In the genomic region with DNA sequence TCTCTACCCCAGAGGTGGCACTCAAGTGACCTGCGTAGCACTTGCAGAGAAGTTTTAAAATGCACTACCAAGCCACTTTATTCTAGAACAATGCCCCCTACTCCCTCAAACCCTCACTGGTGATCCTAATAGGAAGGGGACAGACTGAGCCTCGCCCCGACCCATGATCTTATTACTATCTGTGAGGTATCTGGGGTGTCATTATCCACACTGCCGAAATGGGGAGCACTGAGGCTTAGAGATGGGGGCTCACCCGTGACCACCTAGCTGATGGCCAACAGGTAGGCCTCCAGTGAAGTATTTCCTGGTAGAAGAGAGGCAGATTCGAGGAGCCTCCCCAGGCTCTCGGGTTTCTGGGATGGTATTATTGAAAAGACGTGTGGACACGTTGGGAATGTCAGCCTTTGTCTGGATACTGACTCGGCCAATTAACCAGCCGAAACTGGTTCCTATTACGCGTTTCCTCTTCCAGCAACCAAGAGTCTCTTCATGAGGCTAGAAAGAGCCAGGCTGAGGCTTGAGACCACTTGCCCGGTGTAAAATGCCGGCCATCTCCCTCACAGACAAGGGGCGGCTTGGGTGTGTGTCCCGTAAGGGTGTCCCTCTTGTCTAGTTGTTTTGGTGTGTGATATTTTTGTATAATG, we compare ENCODE assay signal across 13 mouse cellular contexts. TPM values are rescaled to one million over a fixed set of nuclear protein-coding genes. Genes with fewer than 3 reads are reported as not detected.
DNase-seq lines count a peak whose midpoint lies in the region; ATAC-seq and TF ChIP-seq lines count a peak whose summit lies in the region.
"Had no signal": no experiment of that assay in that cellular context is flagged by ENCODE, and none has a peak within 500 bp of the region (broad histone marks: within the 10 kb centered on the region; RNA-seq: fewer than 3 reads in every experiment).

No protein-coding gene starts in this region.

- WGBS in forebrain, embryonic 10.5 days, result 84% methylated on average over 17 of the region's 17 CpGs
- WGBS in forebrain, embryonic 14.5 days, result 79% methylated on average over 17 of the region's 17 CpGs
- 84% methylated on average over 17 of the region's 17 CpGs for WGBS in lung, embryonic 14.5 days
- WGBS in macrophage (ENCODE audit: missing documents), result 35% methylated on average over 17 of the region's 17 CpGs

- no peak for DNase-seq in forebrain, embryonic 10.5 days (ENCODE audit: extremely low spot score, low spot score)
- no peak for DNase-seq in forebrain, embryonic 14.5 days (ENCODE audit: low spot score)
- no peak for DNase-seq in lung, embryonic 14.5 days
- no peak for DNase-seq in lung, postnatal 36 days
- DNase-seq in left cerebral cortex, adult 9 months (ENCODE audit: low spot score in 2 of 2), result no peak
- DNase-seq: gastrocnemius, postnatal 10 days; kidney, adult 8-10 months; lung, postnatal 4 days; right cerebral cortex, postnatal 14 days had no signal

- no peaks in the 10 kb centered on the region; the same call in 1 of the 2 replicates for H3K36me3 ChIP-seq in forebrain, embryonic 10.5 days (replicated peaks)
- no peaks in the 10 kb centered on the region for H3K36me3 ChIP-seq in forebrain, embryonic 14.5 days (ENCODE audit: control insufficient read depth, insufficient read depth, low read length)
- no peaks in the 10 kb centered on the region for H3K36me3 ChIP-seq in lung, embryonic 14.5 days (ENCODE audit: insufficient read depth)
- H3K36me3 ChIP-seq in macrophage (ENCODE audit: inconsistent target), result peaks cover 5% of the 10 kb centered on the region; the same call in 1 of the 2 replicates
- H3K36me3 ChIP-seq: limb, embryonic 12.5 days had no signal

- no peak overlapping the region for H3K9ac ChIP-seq in forebrain, embryonic 14.5 days (ENCODE audit: low read length)
- H3K9ac ChIP-seq in lung, embryonic 14.5 days, result no peak overlapping the region
- H3K9ac ChIP-seq: limb, embryonic 12.5 days had no signal

- H3K4me2 ChIP-seq in forebrain, embryonic 14.5 days (ENCODE audit: low read length), result no peak overlapping the region
- H3K4me2 ChIP-seq in lung, embryonic 14.5 days, result peak overlapping the region; percentile 88

- peak overlapping the region; percentile 73; the same call in 1 of the 2 replicates for H3K4me3 ChIP-seq in forebrain, embryonic 10.5 days
- no peak overlapping the region for H3K4me3 ChIP-seq in forebrain, embryonic 14.5 days (ENCODE audit: low read depth, low read length)
- H3K4me3 ChIP-seq in lung, embryonic 14.5 days (ENCODE audit: low read depth, low read length), result peak overlapping the region; percentile 78; the same call in 1 of the 2 replicates
- H3K4me3 ChIP-seq in macrophage (ENCODE audit: inconsistent target), result peak overlapping the region; percentile 90
- H3K4me3 ChIP-seq: limb, embryonic 12.5 days had no signal

- ATAC-seq in forebrain, embryonic 14.5 days, result no peak
- ATAC-seq in lung, embryonic 14.5 days (ENCODE audit: insufficient read depth), result no peak
- ATAC-seq in granulocyte monocyte progenitor cell, adult 5-6 weeks (replicated peaks; ENCODE audit: poor library complexity, severe bottlenecking), result 0 out of 2 replicates have a peak, but pooled peaks have one; percentile 13
- ATAC-seq in erythroid progenitor cell, adult 5-6 weeks (replicated peaks; ENCODE audit: low FRiP score, poor library complexity, severe bottlenecking), result no peak

- H3K79me2 ChIP-seq in macrophage (ENCODE audit: inconsistent target), result peaks cover 65% of the 10 kb centered on the region

- H3K27me3 ChIP-seq in forebrain, embryonic 10.5 days (ENCODE audit: poor library complexity, severe bottlenecking), result peaks cover 50% of the 10 kb centered on the region
- H3K27me3 ChIP-seq in forebrain, embryonic 14.5 days (replicated peaks; ENCODE audit: control insufficient read depth, insufficient read depth, low read length), result no peaks in the 10 kb centered on the region; the same call in 1 of the 2 replicates
- 0 out of 2 replicates have a peak, but pooled peaks cover 3% of the 10 kb centered on the region for H3K27me3 ChIP-seq in lung, embryonic 14.5 days (ENCODE audit: insufficient read depth, low read length)

- no peaks in the 10 kb centered on the region; the same call in 1 of the 2 replicates for H3K9me3 ChIP-seq in forebrain, embryonic 10.5 days
- H3K9me3 ChIP-seq in forebrain, embryonic 14.5 days (replicated peaks; ENCODE audit: control insufficient read depth, low read length), result no peaks in the 10 kb centered on the region
- no peaks in the 10 kb centered on the region for H3K9me3 ChIP-seq in lung, embryonic 14.5 days (ENCODE audit: low read depth, low read length)
- H3K9me3 ChIP-seq: limb, embryonic 12.5 days had no signal

- no peak for TF ChIP-seq CTCF in lung, embryonic 14.5 days (IDR thresholded peaks at IDR 0.05; ENCODE audit: low read depth)

- peak overlapping the region; percentile 51; the same call in 1 of the 2 replicates for H3K27ac ChIP-seq in forebrain, embryonic 10.5 days
- H3K27ac ChIP-seq in forebrain, embryonic 14.5 days (ENCODE audit: low read depth, low read length), result no peak overlapping the region
- no peak overlapping the region for H3K27ac ChIP-seq in lung, embryonic 14.5 days (ENCODE audit: low read depth)
- H3K27ac ChIP-seq in macrophage, result peak overlapping the region; percentile 94
- H3K27ac ChIP-seq: limb, embryonic 12.5 days had no signal

- peaks cover 35% of the 10 kb centered on the region for H3K4me1 ChIP-seq in forebrain, embryonic 10.5 days
- H3K4me1 ChIP-seq in forebrain, embryonic 14.5 days (ENCODE audit: control insufficient read depth, insufficient read depth, low read length), result peaks cover 10% of the 10 kb centered on the region
- H3K4me1 ChIP-seq in lung, embryonic 14.5 days (ENCODE audit: insufficient read depth), result peaks cover 8% of the 10 kb centered on the region

RNA-seq across cellular contexts. Expression of gene Creg1, which starts 2.2 kb away (rescaled TPM):
- polyA plus RNA-seq in forebrain, embryonic 10.5 days (2016; fragmentation: Nextera tagmentation; extraction: Ambion mirVana), result 33.7 and 34.3 TPM in 2 replicates
- polyA plus RNA-seq in forebrain, embryonic 14.5 days (2014; fragmentation: Nextera tagmentation; extraction: Ambion mirVana), result 26.0 and 28.8 TPM in 2 replicates
- 54.3 and 58.3 TPM in 2 replicates for polyA plus RNA-seq in lung, embryonic 14.5 days (2014; fragmentation: Nextera tagmentation; extraction: Ambion mirVana)
- total RNA-seq in granulocyte monocyte progenitor cell, adult 5-6 weeks (2014; fragmentation: Nextera tagmentation), result 133 and 240 TPM in 2 replicates
- 110 and 206 TPM in 2 replicates for total RNA-seq in granulocyte monocyte progenitor cell, adult 5-6 weeks (2017)
- total RNA-seq in macrophage (2018; cell fraction: chromatin; rRNA removed), result 100 to 1,000 TPM in 3 of 26 experiments, 10 to 100 TPM in 23; 17.4 to 124 (median 36.1) TPM
- total RNA-seq in macrophage (2018; cell fraction: cytosol; rRNA removed), result 100 to 1,000 TPM; 262 to 745 (median 448) TPM
- total RNA-seq in macrophage (2018; cell fraction: nucleus; rRNA removed), result 100 to 1,000 TPM in 25 of 26 experiments, 10 to 100 TPM in 1; 72.5 to 401 (median 197) TPM
- 629 to 1,120 TPM (median 845 TPM) in 3 replicates for polyA plus RNA-seq in macrophage (2018)
- 514 and 545 TPM in 2 replicates for total RNA-seq in erythroid progenitor cell, adult 5-6 weeks (2015; ENCODE audit: low replicate concordance)
- 329 and 433 TPM in 2 replicates for total RNA-seq in erythroid progenitor cell, adult 5-6 weeks (2017; ENCODE audit: low replicate concordance)

RNA-seq across cellular contexts. Expression of gene Cd247, which starts 22.7 kb away (rescaled TPM):
- polyA plus RNA-seq in forebrain, embryonic 10.5 days (2016; fragmentation: Nextera tagmentation; extraction: Ambion mirVana), result 1.2 and 1.4 TPM in 2 replicates
- 0.97 and 1.6 TPM in 2 replicates for polyA plus RNA-seq in forebrain, embryonic 14.5 days (2014; fragmentation: Nextera tagmentation; extraction: Ambion mirVana)
- polyA plus RNA-seq in lung, embryonic 14.5 days (2014; fragmentation: Nextera tagmentation; extraction: Ambion mirVana), result 1.1 and 1.5 TPM in 2 replicates
- total RNA-seq in granulocyte monocyte progenitor cell, adult 5-6 weeks (2014; fragmentation: Nextera tagmentation), result not detected in 2 replicates
- 0.26 and 0.56 TPM in 2 replicates for total RNA-seq in granulocyte monocyte progenitor cell, adult 5-6 weeks (2017)
- total RNA-seq in macrophage (2018; cell fraction: chromatin; rRNA removed), result 1 to 10 TPM in 5 of 26 experiments, under 1 TPM in 9, not detected in 12; 0.41 to 2.5 (median 0.95) TPM
- total RNA-seq in macrophage (2018; cell fraction: cytosol; rRNA removed), result under 1 TPM in 13 of 26 experiments, not detected in 13; 0.08 to 0.76 (median 0.19) TPM
- 1 to 10 TPM in 2 of 26 experiments, under 1 TPM in 11, not detected in 13; 0.28 to 1.6 (median 0.60) TPM for total RNA-seq in macrophage (2018; cell fraction: nucleus; rRNA removed)
- 0.13 TPM in 1 of 3 replicates, not detected in the others for polyA plus RNA-seq in macrophage (2018)
- total RNA-seq in erythroid progenitor cell, adult 5-6 weeks (2015; ENCODE audit: low replicate concordance), result 9.0 TPM in 1 of 2 replicates, not detected in the other
- total RNA-seq in erythroid progenitor cell, adult 5-6 weeks (2017; ENCODE audit: low replicate concordance), result 4.7 and 10.5 TPM in 2 replicates

RNA-seq across cellular contexts. Expression of gene Rcsd1, which starts 56.2 kb away (rescaled TPM):
- polyA plus RNA-seq in forebrain, embryonic 10.5 days (2016; fragmentation: Nextera tagmentation; extraction: Ambion mirVana), result 8.3 and 8.4 TPM in 2 replicates
- polyA plus RNA-seq in forebrain, embryonic 14.5 days (2014; fragmentation: Nextera tagmentation; extraction: Ambion mirVana), result 3.3 and 4.4 TPM in 2 replicates
- polyA plus RNA-seq in lung, embryonic 14.5 days (2014; fragmentation: Nextera tagmentation; extraction: Ambion mirVana), result 22.9 and 25.2 TPM in 2 replicates
- total RNA-seq in granulocyte monocyte progenitor cell, adult 5-6 weeks (2014; fragmentation: Nextera tagmentation), result 68.0 and 79.0 TPM in 2 replicates
- 99.9 and 116 TPM in 2 replicates for total RNA-seq in granulocyte monocyte progenitor cell, adult 5-6 weeks (2017)
- total RNA-seq in macrophage (2018; cell fraction: chromatin; rRNA removed), result 100 to 1,000 TPM in 13 of 26 experiments, 10 to 100 TPM in 13; 33.2 to 495 (median 91.1) TPM
- 100 to 1,000 TPM in 2 of 26 experiments, 10 to 100 TPM in 24; 28.4 to 135 (median 32.6) TPM for total RNA-seq in macrophage (2018; cell fraction: cytosol; rRNA removed)
- total RNA-seq in macrophage (2018; cell fraction: nucleus; rRNA removed), result 100 to 1,000 TPM in 13 of 26 experiments, 10 to 100 TPM in 13; 41.9 to 410 (median 106) TPM
- 32.5 to 46.6 TPM (median 34.4 TPM) in 3 replicates for polyA plus RNA-seq in macrophage (2018)
- total RNA-seq in erythroid progenitor cell, adult 5-6 weeks (2015; ENCODE audit: low replicate concordance), result 8.8 and 9.4 TPM in 2 replicates
- total RNA-seq in erythroid progenitor cell, adult 5-6 weeks (2017; ENCODE audit: low replicate concordance), result 19.9 and 23.1 TPM in 2 replicates

Comparison
In these comparisons a context has a peak if more than half of its experiments do, and no peak if none do; other contexts are left out.
1. H3K27ac ChIP-seq: peak in forebrain, embryonic 10.5 days (single experiment) and macrophage (single experiment); none in forebrain, embryonic 14.5 days (single experiment) and lung, embryonic 14.5 days (single experiment).
2. RNA of gene Creg1, which starts 2.2 kb away (polyA plus RNA-seq): 629 to 1,120 TPM in macrophage; 54.3 to 58.3 TPM in lung, embryonic 14.5 days, 33.7 to 34.3 TPM in forebrain, embryonic 10.5 days and 26.0 to 28.8 TPM in forebrain, embryonic 14.5 days; every median in the first group is over 10 times any median in the second.